Mouse (Mus musculus) testis, adult 2 months (tissue): Measurements from ENCODE around the gene Vcam1.

Experiments used
- CTCF ChIP-seq: fragments of 200-500 bp; IDR thresholded peaks from 2 replicates; pipeline ENCODE4 v1.5.1; 2012; ENCODE audit warnings: low read depth, mild to moderate bottlenecking, inconsistent platforms, low read length, moderate library complexity; ENCODE audit not compliant: control insufficient read depth, insufficient read depth, insufficient replicate concordance
- POLR2A ChIP-seq: fragments of 200-500 bp; IDR thresholded peaks from 2 replicates; pipeline ENCODE4 v1.6.1; 2012; ENCODE audit warnings: low read depth, mild to moderate bottlenecking, inconsistent platforms, low read length, moderate library complexity; ENCODE audit not compliant: control insufficient read depth

DNA sequence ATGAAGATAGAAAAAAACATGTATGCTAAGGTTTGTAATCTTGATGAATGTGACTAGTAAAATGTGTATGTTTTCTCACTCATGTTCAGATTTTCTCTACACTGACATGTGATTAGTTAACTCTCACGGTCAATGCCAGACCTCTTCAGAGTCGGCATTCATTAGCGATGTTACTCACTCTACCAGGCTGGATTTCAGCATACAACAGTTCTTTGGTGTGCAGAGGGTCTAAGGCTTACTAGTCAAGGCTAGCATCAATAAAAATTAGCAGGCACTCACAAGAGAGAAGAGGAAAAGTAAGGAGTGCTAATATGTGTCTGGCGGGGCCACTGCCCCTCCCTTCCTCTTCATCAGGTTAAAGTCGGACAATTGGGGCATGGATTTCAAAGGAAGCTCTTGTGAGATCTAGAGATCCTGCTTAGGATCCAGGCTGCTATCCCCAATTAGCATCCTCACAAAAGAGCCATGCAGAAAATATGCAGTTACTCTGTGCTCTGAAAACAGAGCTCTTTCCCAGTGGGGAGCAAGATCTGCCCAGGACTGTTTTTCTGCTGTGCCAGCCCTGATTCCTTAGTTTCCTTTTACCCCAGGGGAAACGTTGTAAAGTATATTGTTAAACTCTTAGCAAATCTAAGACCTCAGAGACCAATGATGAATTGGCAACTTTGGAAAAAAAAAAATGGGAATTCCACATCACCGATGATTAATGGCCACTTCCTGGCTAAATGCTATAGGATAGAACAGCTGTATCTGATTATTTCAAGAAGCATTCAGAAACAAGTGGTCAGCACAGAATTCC is 15.8 kb downstream of the Vcam1 start:
- TF ChIP-seq CTCF (no peak), POLR2A (no peak)
